Mouse (Mus musculus): ENCODE measurements around the gene Il17c. TPM values are rescaled to one million over a fixed set of nuclear protein-coding genes. Genes with fewer than 3 reads are reported as not detected.

Gene Il17c
- polyA plus RNA-seq, 1 experiment from 2014 or later: not detected

DNA sequence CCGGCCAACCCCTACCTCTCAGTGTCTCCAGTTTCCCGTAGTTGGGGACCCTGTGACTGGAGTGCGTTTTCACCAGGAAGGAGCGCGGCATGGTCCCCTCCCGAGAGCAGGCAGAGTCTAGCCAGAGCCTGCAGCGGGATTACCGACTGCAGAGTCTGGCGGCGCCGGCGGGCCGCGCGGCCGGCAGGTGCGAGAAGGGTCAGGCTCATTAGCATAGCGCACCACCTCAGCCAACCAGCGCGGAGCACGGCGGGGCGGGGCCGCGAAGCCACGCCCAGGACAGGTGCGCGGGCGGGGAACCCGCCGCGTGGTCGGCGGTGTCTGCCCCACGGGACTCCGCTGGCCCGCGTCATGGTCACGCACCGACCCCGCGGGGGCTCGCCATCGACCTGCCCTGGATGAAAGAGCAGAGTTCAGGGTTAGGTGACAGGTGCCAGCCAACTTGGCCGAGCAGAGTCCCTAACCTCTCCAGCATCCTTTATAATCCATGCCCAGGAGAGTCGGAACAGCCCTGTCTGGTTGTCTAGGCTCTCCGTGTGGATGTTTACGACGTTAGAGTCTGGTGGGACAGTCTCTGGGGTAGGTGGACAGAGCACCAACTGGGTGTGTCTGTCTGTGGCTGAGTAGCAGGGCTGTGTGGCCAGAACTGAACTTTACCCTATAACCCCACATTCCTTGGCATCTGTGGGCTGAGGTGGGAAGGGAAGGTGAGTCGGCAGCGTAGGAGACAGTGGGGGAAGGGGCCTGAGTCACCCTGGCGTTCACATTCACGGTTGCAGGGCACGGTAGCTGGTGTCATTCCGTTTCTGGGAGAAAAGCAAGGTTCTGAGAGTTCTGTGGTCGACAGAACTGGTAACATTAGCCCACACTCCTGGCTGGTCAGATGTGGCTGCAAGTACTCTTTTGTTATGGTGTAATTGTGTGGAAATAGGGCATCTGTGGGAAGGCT lies 39.0 kb downstream of the Il17c start, which contains the start of gene Snai3:
Snai3 (minus strand) TSS at position 210 of the 949 bp plus-strand sequence.
- Histone ChIP-seq H3K4me3 (ENCODE audit: low read depth, low read length) (peak within 1 kb of the TSS; percentile 23), H3K9ac (ENCODE audit: low read length) (peak within 1 kb of the TSS; percentile 40; the same call in 1 of the 2 replicates), H3K27ac (ENCODE audit: low read depth, low read length) (no peak within 1 kb of the TSS), H3K36me3 (ENCODE audit: control insufficient read depth, insufficient read depth, low read length) (no peaks in the 10 kb centered on the region), H3K4me2 (peak within 1 kb of the TSS; percentile 57), H3K4me1 (ENCODE audit: control insufficient read depth, insufficient read depth, low read length) (peaks cover 12% of the 10 kb centered on the region), H3K27me3 (ENCODE audit: control insufficient read depth, insufficient read depth, low read length) (peaks cover 28% of the 10 kb centered on the region), H3K9me3 (ENCODE audit: control insufficient read depth, low read length) (no peaks in the 10 kb centered on the region)
- 4% methylated on average over 56 of the region's 56 CpGs for WGBS
- peak; percentile 89 for DNase-seq (ENCODE audit: low spot score, missing footprints)
- peak; percentile 77; the same call in 1 of the 2 replicates for ATAC-seq (ENCODE audit: low FRiP score)

DNA sequence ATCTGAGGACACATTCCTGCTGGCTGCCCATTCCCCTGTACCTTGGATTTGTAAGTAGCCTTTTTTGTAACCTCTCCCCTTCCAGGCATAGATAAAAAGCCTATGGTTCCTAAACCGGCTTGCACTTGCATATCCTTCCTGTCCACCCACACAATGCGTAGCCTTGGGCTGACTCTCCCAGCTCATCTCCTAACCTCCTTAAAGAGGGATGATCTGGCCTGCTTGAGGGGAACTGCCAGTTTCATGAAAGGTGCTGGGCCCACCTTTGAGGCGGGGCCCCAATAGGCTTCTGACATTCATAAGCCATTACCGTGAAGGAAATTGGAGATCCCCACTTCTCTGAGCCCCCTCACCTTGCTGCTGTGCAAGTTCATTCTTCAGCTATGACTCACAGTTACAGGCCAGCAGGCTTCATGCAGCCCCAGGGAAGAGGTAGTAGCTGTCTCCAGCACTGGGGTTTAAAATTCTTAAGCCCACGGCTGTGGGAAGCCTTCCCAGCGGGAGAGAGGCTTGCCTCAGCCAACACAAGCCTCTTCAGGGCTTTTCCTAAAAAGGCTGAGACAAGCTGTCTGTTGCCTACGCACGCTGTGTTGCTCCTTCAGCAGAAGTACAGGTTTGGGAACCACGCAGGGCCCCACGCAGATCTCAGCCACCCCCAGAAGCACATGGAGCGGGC lies 39.8 kb downstream of the Il17c start:
- ATAC-seq (ENCODE audit: low FRiP score): no peak
- WGBS: 64% methylated on average over 11 of the region's 11 CpGs

DNA sequence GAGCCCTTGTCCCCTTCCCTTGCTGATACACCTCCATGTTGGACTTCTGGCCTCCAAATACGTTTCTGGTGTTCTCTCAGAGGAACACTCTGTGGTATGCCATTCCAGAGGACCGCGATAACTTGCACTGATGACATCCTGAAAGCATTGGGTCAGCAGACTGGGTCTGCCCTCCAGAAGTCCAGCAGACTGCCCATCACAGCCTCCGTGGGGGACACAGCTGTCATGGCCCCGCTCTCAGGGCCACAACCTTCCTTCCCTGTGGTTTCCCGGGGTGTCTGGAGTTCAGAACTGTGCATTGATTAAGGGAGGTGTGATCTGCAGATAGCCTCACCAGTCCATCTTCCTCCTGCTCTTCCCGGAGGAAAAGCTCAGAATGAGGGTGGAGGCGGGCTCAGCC lies 40.7 kb downstream of the Il17c start:
- Histone ChIP-seq H3K4me2 (no peak overlapping the region), H3K4me3 (ENCODE audit: low read depth, low read length) (no peak overlapping the region), H3K9ac (ENCODE audit: low read length) (no peak overlapping the region), H3K27ac (ENCODE audit: low read depth, low read length) (no peak overlapping the region), H3K4me1 (ENCODE audit: control insufficient read depth, insufficient read depth, low read length) (peaks cover 12% of the 10 kb centered on the region), H3K36me3 (ENCODE audit: control insufficient read depth, insufficient read depth, low read length) (no peaks in the 10 kb centered on the region), H3K9me3 (ENCODE audit: control insufficient read depth, low read length) (no peaks in the 10 kb centered on the region), H3K27me3 (ENCODE audit: control insufficient read depth, insufficient read depth, low read length) (peaks cover 28% of the 10 kb centered on the region)
- WGBS: 75% methylated on average over 8 of the region's 8 CpGs
- ATAC-seq (ENCODE audit: low FRiP score) (no peak), DNase-seq (ENCODE audit: low spot score, missing footprints) (no peak)

More for the DNA sequence above, 39.8 kb downstream of the Il17c start:
- Histone ChIP-seq H3K9me3 (ENCODE audit: control insufficient read depth, low read length) (no peaks in the 10 kb centered on the region), H3K36me3 (ENCODE audit: control insufficient read depth, insufficient read depth, low read length) (no peaks in the 10 kb centered on the region), H3K4me2 (no peak overlapping the region), H3K4me3 (ENCODE audit: low read depth, low read length) (no peak overlapping the region), H3K27me3 (ENCODE audit: control insufficient read depth, insufficient read depth, low read length) (peaks cover 28% of the 10 kb centered on the region), H3K9ac (ENCODE audit: low read length) (no peak overlapping the region), H3K27ac (ENCODE audit: low read depth, low read length) (no peak overlapping the region), H3K4me1 (ENCODE audit: control insufficient read depth, insufficient read depth, low read length) (peaks cover 12% of the 10 kb centered on the region)
- DNase-seq (ENCODE audit: low spot score, missing footprints): no peak

DNA sequence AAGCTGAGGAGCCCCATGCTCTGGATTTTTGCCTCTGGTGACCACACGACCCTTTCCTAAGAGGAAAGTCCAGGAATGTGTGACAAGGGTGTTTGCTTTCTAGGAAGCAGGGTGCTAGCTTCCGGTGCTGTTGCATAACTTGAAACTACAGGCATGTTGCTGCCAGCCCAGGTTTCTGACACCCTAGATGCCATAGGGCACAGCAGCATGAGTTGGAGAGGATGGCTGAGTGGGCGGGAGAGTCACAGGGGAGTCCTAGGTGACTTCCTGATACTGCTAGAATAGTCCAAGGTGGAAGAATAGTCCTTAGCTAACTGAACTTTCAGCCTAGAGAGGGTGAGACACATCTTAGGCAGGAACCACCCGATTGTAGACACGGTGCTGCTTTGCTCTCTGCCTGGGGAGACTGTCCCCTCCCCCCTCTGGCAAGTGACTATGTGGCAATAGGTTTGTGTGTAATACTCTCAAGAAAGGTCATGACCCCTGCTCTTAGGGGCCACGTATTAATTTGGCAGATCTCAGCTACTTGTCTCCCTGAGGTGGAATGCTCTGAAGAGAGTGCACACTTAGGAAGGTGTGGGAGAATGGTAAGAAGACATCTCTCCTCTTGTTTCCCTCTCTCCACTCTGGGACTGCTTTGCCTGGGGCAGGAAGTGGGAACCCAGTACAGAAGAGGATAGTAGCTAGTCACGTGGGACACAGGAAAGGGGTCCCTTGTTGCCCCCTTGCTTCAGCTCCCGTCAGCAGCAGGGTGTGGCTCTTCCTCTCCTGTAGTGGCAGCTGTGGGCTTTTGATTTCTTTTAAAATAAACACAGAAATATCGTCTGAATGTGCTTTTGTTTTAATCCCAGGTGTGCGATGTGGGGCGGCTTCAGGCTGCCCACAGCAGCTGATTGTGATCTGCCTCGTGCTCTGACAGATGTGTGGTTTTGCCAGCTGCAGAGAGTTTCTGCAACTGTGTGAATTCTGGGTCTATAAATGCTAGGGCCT lies 42.1 kb downstream of the Il17c start:
- Histone ChIP-seq H3K4me2 (no peak overlapping the region), H3K4me3 (ENCODE audit: low read depth, low read length) (no peak overlapping the region), H3K27ac (ENCODE audit: low read depth, low read length) (no peak overlapping the region), H3K9me3 (ENCODE audit: control insufficient read depth, low read length) (no peaks in the 10 kb centered on the region), H3K27me3 (ENCODE audit: control insufficient read depth, insufficient read depth, low read length) (peaks cover 28% of the 10 kb centered on the region), H3K4me1 (ENCODE audit: control insufficient read depth, insufficient read depth, low read length) (peaks cover 12% of the 10 kb centered on the region), H3K9ac (ENCODE audit: low read length) (no peak overlapping the region), H3K36me3 (ENCODE audit: control insufficient read depth, insufficient read depth, low read length) (no peaks in the 10 kb centered on the region)
- DNase-seq (ENCODE audit: low spot score, missing footprints) (no peak), ATAC-seq (ENCODE audit: low FRiP score) (no peak)
- WGBS: 72% methylated on average over 12 of the region's 12 CpGs

DNA sequence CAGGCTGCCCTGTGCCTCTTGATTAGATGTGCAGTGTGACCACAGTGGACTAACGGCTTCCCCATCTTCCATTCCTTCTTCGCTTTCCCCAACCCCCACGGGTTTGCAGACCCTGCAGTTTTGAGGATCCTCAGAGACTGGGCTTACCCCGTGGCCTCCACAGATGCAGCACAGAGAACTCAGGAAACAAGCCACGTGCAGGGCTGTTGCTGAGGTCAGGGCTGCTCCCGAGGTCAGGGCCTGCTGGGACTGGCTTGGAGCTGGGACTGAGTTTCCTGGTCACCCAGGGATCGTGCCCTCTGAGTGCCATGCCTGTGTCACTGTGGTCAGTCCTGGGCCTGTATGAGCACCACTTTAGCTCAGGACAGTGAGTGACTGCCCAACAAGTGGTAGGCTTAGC lies 43.2 kb downstream of the Il17c start:
- DNase-seq (ENCODE audit: low spot score, missing footprints) (no peak), ATAC-seq (ENCODE audit: low FRiP score) (no peak)
- WGBS: 73% methylated on average over 7 of the region's 7 CpGs
- H3K27ac ChIP-seq (ENCODE audit: low read depth, low read length): no peak overlapping the region
- H3K9ac ChIP-seq (ENCODE audit: low read length): no peak overlapping the region
- H3K4me1 ChIP-seq (ENCODE audit: control insufficient read depth, insufficient read depth, low read length): peaks cover 12% of the 10 kb centered on the region
- no peaks in the 10 kb centered on the region for H3K9me3 ChIP-seq (ENCODE audit: control insufficient read depth, low read length)
- H3K36me3 ChIP-seq (ENCODE audit: control insufficient read depth, insufficient read depth, low read length): no peaks in the 10 kb centered on the region
- peaks cover 20% of the 10 kb centered on the region for H3K27me3 ChIP-seq (ENCODE audit: control insufficient read depth, insufficient read depth, low read length)
- H3K4me2 ChIP-seq: no peak overlapping the region
- no peak overlapping the region for H3K4me3 ChIP-seq (ENCODE audit: low read depth, low read length)

DNA sequence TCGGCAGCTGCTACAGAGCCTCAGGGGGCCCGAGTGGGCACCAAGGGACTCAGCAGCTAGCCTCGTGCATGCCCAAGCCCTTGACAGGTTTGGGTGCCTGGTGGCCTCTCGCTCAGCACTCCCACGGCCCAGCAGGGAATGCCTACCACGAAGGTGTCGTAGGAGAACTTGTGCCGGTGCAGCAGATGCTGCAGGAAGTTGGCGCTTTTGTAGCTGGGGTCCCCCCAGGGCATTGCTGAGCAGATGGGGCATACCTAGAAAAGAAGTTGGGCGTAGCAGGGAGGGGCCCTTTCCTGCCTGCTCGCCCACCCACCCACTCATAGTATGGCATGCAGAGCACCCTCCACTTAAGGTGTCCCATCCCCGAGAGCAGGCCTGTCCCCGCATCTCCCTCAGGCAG lies 46.0 kb downstream of the Il17c start:
- no peak for ATAC-seq (ENCODE audit: low FRiP score)
- Histone ChIP-seq H3K9ac (ENCODE audit: low read length) (no peak overlapping the region), H3K9me3 (ENCODE audit: control insufficient read depth, low read length) (no peaks in the 10 kb centered on the region), H3K4me3 (ENCODE audit: low read depth, low read length) (no peak overlapping the region), H3K27ac (ENCODE audit: low read depth, low read length) (no peak overlapping the region), H3K36me3 (ENCODE audit: control insufficient read depth, insufficient read depth, low read length) (no peaks in the 10 kb centered on the region), H3K27me3 (ENCODE audit: control insufficient read depth, insufficient read depth, low read length) (no peaks in the 10 kb centered on the region), H3K4me1 (ENCODE audit: control insufficient read depth, insufficient read depth, low read length) (no peaks in the 10 kb centered on the region), H3K4me2 (no peak overlapping the region)
- no peak for DNase-seq (ENCODE audit: low spot score, missing footprints)
- WGBS: 93% methylated on average over 13 of the region's 13 CpGs

DNA sequence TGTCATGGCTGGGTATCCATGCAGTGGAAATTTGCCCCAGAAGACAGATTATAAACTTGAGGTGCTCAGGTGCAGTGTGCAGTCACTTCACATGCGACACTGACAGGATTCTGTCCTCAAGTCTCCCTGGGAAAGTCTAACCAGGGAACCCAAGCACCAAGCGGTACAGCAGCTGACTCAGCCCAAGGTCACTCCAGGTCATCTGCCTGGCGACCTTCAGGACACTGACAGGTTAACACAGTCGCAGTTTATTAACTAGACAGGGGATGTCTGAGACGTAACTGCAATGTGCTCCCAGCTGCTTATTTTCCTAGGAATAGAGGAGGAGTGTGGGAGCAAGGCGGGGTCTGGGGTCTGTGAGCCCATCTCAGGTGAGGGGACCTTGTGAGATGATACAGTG lies 47.6 kb downstream of the Il17c start:
- H3K4me2 ChIP-seq: no peak overlapping the region
- DNase-seq (ENCODE audit: low spot score, missing footprints) (no peak), ATAC-seq (ENCODE audit: low FRiP score) (no peak)
- H3K4me1 ChIP-seq (ENCODE audit: control insufficient read depth, insufficient read depth, low read length): no peaks in the 10 kb centered on the region
- H3K9ac ChIP-seq (ENCODE audit: low read length): no peak overlapping the region
- H3K27me3 ChIP-seq (ENCODE audit: control insufficient read depth, insufficient read depth, low read length): no peaks in the 10 kb centered on the region
- WGBS: 83% methylated on average over 6 of the region's 6 CpGs
- H3K27ac ChIP-seq (ENCODE audit: low read depth, low read length): no peak overlapping the region
- no peak overlapping the region for H3K4me3 ChIP-seq (ENCODE audit: low read depth, low read length)
- no peaks in the 10 kb centered on the region for H3K9me3 ChIP-seq (ENCODE audit: control insufficient read depth, low read length)
- no peaks in the 10 kb centered on the region for H3K36me3 ChIP-seq (ENCODE audit: control insufficient read depth, insufficient read depth, low read length)

DNA sequence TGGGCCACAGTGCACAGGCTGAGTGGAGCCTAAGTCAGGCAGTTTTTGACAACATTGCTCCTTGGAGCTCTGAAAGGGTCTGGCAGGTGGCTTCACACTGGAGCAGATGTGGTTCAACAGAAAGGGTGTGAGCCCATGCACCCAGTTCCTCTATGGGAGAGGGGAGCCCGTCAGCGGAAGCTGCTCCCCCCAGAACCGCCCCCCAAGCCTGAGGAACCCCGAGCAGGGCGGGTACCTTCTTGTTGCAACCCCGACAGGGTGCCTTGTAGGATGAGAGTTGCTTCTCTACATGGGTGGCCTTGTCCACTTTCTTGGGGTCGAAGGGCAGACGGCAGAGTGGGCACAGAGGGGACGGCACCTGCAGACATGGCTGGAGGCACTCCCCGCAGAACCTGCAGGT lies 48.1 kb downstream of the Il17c start:
- no peak for ATAC-seq (ENCODE audit: low FRiP score)
- Histone ChIP-seq H3K27me3 (ENCODE audit: control insufficient read depth, insufficient read depth, low read length) (no peaks in the 10 kb centered on the region), H3K36me3 (ENCODE audit: control insufficient read depth, insufficient read depth, low read length) (no peaks in the 10 kb centered on the region)

More for the DNA sequence above, 48.1 kb downstream of the Il17c start:
- 89% methylated on average over 10 of the region's 10 CpGs for WGBS
- H3K27ac ChIP-seq (ENCODE audit: low read depth, low read length): no peak overlapping the region
- H3K9ac ChIP-seq (ENCODE audit: low read length): no peak overlapping the region
- H3K9me3 ChIP-seq (ENCODE audit: control insufficient read depth, low read length): no peaks in the 10 kb centered on the region
- DNase-seq (ENCODE audit: low spot score, missing footprints): no peak
- no peak overlapping the region for H3K4me3 ChIP-seq (ENCODE audit: low read depth, low read length)
- no peak overlapping the region for H3K4me2 ChIP-seq
- peaks cover 3% of the 10 kb centered on the region for H3K4me1 ChIP-seq (ENCODE audit: control insufficient read depth, insufficient read depth, low read length)
